Mouse (Mus musculus): ENCODE results near the gene Racgap1. TPM values are rescaled to one million over a fixed set of nuclear protein-coding genes. Genes with fewer than 3 reads are reported as not detected.
A peak's percentile ranks its signal among the peaks of the same experiment; 100 is the strongest.

Gene Racgap1
- polyA plus RNA-seq, 1 experiment from 2014 or later = 75.7 TPM

DNA sequence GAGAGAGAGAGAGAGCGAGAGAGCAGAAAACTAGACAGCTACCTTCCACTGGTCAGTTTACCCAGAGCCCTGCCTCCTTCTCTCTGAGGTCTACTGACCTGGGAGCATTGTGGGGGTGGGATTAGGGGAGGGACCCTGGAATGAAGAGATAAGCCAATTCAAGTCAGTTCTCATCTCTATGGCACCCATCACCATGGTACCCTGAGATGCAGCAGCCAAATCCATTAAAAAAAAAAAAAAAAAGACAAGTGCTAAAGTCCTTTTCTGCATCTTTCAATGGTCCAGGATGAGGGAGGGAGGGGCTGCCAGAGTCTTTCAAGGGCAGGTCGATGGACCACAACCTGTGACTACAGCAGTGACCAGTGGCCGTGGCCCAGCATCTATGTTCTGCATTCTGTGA lies 45.9 kb downstream of the Racgap1 start:
- Histone ChIP-seq H3K27me3 (replicated peaks; ENCODE audit: control insufficient read depth, insufficient read depth, low read length) (peaks cover 26% of the 10 kb centered on the region; the same call in 1 of the 2 replicates), H3K9me3 (ENCODE audit: control insufficient read depth, low read length) (no peaks in the 10 kb centered on the region), H3K27ac (replicated peaks; ENCODE audit: low read depth, low read length) (no peak overlapping the region), H3K4me1 (ENCODE audit: control insufficient read depth, insufficient read depth, low read length) (peaks cover 9% of the 10 kb centered on the region), H3K36me3 (ENCODE audit: control insufficient read depth, insufficient read depth, low read length) (no peaks in the 10 kb centered on the region), H3K9ac (ENCODE audit: low read depth, low read length) (no peak overlapping the region), H3K4me3 (ENCODE audit: low read depth, low read length) (no peak overlapping the region), H3K4me2 (ENCODE audit: low read depth, low read length) (no peak overlapping the region)
- ATAC-seq (ENCODE audit: low read depth) (no peak), DNase-seq (ENCODE audit: low spot score) (no peak)
- WGBS = 82% methylated on average over 3 of the region's 3 CpGs

DNA sequence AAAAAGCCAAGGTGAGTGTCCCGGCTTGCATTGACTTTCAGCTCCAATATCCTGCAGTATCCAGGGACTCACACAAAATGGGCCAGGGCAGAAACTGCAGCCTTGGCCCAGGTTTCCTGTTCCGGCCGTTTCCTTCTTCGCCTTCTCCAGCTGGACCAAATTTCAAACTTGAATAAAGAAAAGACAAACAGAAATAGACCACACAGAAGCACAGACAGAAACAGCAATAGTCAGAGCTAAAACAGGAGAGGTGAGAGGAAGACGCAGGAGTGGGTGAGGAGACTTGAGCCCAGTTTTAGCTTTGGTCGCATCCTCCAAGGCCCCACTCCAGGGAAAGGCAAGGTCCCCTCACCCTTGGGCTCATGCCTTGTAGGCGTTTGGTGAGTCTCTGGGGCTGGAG lies 48.2 kb downstream of the Racgap1 start:
- ATAC-seq (ENCODE audit: low read depth) (no peak), DNase-seq (ENCODE audit: low spot score) (no peak)
- peaks cover 41% of the 10 kb centered on the region for H3K27me3 ChIP-seq (replicated peaks; ENCODE audit: control insufficient read depth, insufficient read depth, low read length)
- no peak overlapping the region for H3K4me2 ChIP-seq (ENCODE audit: low read depth, low read length)
- H3K36me3 ChIP-seq (ENCODE audit: control insufficient read depth, insufficient read depth, low read length) = no peaks in the 10 kb centered on the region
- H3K9ac ChIP-seq (ENCODE audit: low read depth, low read length) = no peak overlapping the region
- H3K4me3 ChIP-seq (ENCODE audit: low read depth, low read length) = no peak overlapping the region
- WGBS = 64% methylated on average over 7 of the region's 7 CpGs
- no peaks in the 10 kb centered on the region for H3K9me3 ChIP-seq (ENCODE audit: control insufficient read depth, low read length)
- H3K27ac ChIP-seq (replicated peaks; ENCODE audit: low read depth, low read length) = no peak overlapping the region
- H3K4me1 ChIP-seq (ENCODE audit: control insufficient read depth, insufficient read depth, low read length) = peaks cover 9% of the 10 kb centered on the region

DNA sequence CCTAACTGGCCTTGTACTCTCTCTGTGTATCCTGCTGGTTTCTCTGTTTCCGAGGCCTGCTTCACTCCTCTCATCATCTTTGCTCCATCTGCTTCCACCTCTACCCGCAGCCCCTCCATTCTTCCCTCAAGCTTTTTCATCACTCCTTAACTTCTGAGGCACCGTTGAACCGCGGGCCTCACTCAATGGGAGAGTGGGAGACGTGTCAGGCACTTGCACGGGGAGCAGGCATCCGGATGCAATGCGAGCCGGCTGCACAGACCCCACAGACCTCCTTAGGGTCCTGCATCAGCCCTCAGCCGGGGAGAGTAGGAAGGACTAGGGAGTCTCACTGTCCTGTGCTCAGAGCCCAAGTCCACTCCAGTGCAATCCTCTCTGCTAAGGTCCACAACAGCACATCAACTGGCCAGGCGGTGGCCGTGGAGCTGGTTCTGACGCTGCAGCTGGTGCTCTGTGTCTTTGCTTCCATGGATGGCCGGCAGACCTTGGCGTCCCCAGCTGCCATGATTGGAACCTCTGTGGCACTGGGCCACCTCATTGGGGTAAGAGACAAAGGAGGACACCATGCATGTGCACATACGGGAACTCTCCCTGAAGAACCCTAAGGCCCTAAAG lies 49.1 kb downstream of the Racgap1 start:
- Histone ChIP-seq H3K27ac (replicated peaks; ENCODE audit: low read depth, low read length) (no peak overlapping the region), H3K4me1 (ENCODE audit: control insufficient read depth, insufficient read depth, low read length) (peaks cover 3% of the 10 kb centered on the region), H3K9ac (ENCODE audit: low read depth, low read length) (no peak overlapping the region), H3K9me3 (ENCODE audit: control insufficient read depth, low read length) (no peaks in the 10 kb centered on the region), H3K36me3 (ENCODE audit: control insufficient read depth, insufficient read depth, low read length) (no peaks in the 10 kb centered on the region), H3K27me3 (replicated peaks; ENCODE audit: control insufficient read depth, insufficient read depth, low read length) (peaks cover 48% of the 10 kb centered on the region), H3K4me2 (ENCODE audit: low read depth, low read length) (no peak overlapping the region), H3K4me3 (ENCODE audit: low read depth, low read length) (no peak overlapping the region)
- no peak for ATAC-seq (ENCODE audit: low read depth)
- no peak for DNase-seq (ENCODE audit: low spot score)
- WGBS = 61% methylated on average over 17 of the region's 17 CpGs

DNA sequence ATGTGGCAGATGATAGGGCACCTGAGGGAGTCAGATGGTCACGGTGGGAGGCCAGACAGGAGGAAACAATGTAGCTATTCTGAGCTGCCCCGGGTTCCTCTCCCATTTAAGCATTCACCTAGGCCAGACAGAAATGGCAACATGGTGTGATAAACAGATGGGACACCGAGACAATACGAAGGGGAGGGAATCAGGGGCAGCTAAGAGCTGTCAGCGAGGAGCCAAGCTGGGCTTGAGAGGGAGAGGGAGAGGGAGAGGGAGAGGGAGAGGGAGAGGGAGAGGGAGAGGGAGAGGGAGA lies 49.7 kb downstream of the Racgap1 start:
- no peak overlapping the region for H3K4me3 ChIP-seq (ENCODE audit: low read depth, low read length)
- H3K36me3 ChIP-seq (ENCODE audit: control insufficient read depth, insufficient read depth, low read length) = no peaks in the 10 kb centered on the region
- 33% methylated on average over 5 of the region's 5 CpGs for WGBS
- no peaks in the 10 kb centered on the region for H3K9me3 ChIP-seq (ENCODE audit: control insufficient read depth, low read length)
- no peak overlapping the region for H3K4me2 ChIP-seq (ENCODE audit: low read depth, low read length)
- no peak overlapping the region for H3K27ac ChIP-seq (replicated peaks; ENCODE audit: low read depth, low read length)
- no peak for ATAC-seq (ENCODE audit: low read depth)
- H3K4me1 ChIP-seq (ENCODE audit: control insufficient read depth, insufficient read depth, low read length) = no peaks in the 10 kb centered on the region
- peaks cover 50% of the 10 kb centered on the region for H3K27me3 ChIP-seq (replicated peaks; ENCODE audit: control insufficient read depth, insufficient read depth, low read length)
- 0 out of 2 replicates have a peak overlapping the region, but pooled peaks have one; percentile 14 for H3K9ac ChIP-seq (ENCODE audit: low read depth, low read length)
- DNase-seq (ENCODE audit: low spot score) = no peak

DNA sequence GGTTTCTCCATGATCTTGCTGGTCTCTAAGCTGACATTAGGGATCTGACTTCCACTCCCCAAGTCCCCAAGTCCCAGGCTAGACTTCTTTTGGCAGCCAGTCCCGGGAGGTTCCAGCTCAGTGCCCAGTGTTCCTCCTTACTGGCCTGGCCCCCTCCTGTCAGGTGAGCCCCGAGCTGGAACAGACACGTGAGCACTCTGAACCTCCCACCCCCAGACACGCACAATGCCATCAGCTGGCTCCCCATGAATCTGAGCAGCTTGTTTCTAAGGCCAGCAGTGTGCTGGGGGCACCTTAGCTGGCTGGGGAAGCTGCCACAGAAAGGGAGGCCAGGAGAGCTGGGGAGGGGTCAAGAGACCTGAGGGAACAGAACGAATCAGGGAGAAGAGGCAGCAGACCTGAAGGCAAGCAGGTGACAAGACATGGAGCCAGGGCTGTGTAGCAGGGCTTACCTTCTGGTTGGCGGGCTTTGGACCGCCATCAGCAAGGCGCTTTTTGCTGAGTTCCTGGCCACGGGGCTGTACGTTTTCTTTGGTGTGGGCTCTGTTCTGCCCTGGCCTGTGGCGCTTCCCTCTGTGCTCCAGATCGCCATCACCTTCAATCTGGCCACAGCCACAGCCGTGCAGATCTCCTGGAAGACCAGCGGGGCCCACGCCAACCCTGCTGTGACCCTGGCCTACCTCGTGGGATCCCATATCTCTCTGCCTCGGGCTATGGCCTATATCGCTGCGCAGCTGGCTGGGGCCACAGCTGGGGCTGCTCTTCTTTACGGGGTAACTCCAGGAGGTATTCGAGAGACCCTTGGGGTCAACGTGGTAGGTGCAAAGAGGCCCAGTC lies 50.3 kb downstream of the Racgap1 start, which contains the start of gene Aqp6:
TSS of gene Aqp6 (plus strand) at position 415 of the 837 bp plus-strand sequence.
- H3K4me2 ChIP-seq (ENCODE audit: low read depth, low read length) = no peak within 1 kb of the TSS
- 51% methylated on average over 19 of the region's 22 CpGs for WGBS
- no peak for DNase-seq (ENCODE audit: low spot score)
- no peak within 1 kb of the TSS for H3K27ac ChIP-seq (replicated peaks; ENCODE audit: low read depth, low read length)
- H3K9ac ChIP-seq (ENCODE audit: low read depth, low read length) = 0 out of 2 replicates have a peak within 1 kb of the TSS, but pooled peaks have one; percentile 14
- no peaks in the 10 kb centered on the region for H3K9me3 ChIP-seq (ENCODE audit: control insufficient read depth, low read length)
- H3K27me3 ChIP-seq (replicated peaks; ENCODE audit: control insufficient read depth, insufficient read depth, low read length) = peaks cover 50% of the 10 kb centered on the region
- no peaks in the 10 kb centered on the region for H3K4me1 ChIP-seq (ENCODE audit: control insufficient read depth, insufficient read depth, low read length)
- no peaks in the 10 kb centered on the region for H3K36me3 ChIP-seq (ENCODE audit: control insufficient read depth, insufficient read depth, low read length)
- ATAC-seq (ENCODE audit: low read depth) = no peak
- H3K4me3 ChIP-seq (ENCODE audit: low read depth, low read length) = no peak within 1 kb of the TSS

DNA sequence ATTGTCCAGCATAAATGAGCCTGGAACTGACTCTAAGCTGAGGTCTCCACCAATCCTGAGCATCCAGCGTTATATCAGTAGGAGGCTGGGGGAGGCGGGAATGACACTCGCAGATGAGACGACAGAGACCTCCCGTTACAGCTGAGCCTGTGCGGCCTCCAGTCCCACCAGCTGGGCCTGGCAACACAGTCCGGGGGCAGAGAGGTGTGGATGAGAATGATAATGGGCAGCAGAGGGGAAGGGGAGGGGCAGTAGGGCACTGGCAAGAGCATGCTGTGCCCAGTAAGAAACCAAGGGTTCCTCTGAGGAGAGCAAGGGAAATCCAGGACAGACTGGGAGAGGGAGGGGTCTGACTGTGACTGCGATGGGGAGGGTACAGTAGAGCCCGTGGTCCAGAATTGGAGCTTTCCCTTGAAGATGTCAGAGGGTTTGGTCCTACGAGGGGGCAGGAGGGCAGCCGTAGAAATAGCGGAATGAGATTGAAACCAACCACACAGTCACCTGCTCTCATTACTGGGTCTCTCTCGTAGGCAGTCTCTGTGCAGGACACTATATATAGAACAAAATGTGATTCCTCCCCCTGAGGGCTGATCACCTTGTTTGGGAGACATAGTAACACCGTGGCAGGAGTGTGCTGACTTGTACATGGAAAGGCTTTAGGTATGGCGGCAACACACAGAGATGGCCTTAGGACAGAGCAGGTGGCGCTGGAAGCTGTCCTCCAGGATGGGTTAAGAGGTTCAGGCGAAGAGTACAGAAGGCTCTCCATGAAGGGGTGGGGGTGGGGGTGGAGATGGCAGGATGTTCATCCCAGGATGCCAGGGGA lies 52.0 kb downstream of the Racgap1 start:
- Histone ChIP-seq H3K27ac (replicated peaks; ENCODE audit: low read depth, low read length) (no peak overlapping the region), H3K4me1 (ENCODE audit: control insufficient read depth, insufficient read depth, low read length) (no peaks in the 10 kb centered on the region), H3K9ac (ENCODE audit: low read depth, low read length) (0 out of 2 replicates have a peak overlapping the region, but pooled peaks have one; percentile 5), H3K4me3 (ENCODE audit: low read depth, low read length) (no peak overlapping the region), H3K4me2 (ENCODE audit: low read depth, low read length) (no peak overlapping the region), H3K27me3 (replicated peaks; ENCODE audit: control insufficient read depth, insufficient read depth, low read length) (peaks cover 59% of the 10 kb centered on the region), H3K36me3 (ENCODE audit: control insufficient read depth, insufficient read depth, low read length) (no peaks in the 10 kb centered on the region), H3K9me3 (ENCODE audit: control insufficient read depth, low read length) (no peaks in the 10 kb centered on the region)
- 57% methylated on average over 17 of the region's 17 CpGs for WGBS
- ATAC-seq (ENCODE audit: low read depth) = no peak
- DNase-seq (ENCODE audit: low spot score) = no peak

DNA sequence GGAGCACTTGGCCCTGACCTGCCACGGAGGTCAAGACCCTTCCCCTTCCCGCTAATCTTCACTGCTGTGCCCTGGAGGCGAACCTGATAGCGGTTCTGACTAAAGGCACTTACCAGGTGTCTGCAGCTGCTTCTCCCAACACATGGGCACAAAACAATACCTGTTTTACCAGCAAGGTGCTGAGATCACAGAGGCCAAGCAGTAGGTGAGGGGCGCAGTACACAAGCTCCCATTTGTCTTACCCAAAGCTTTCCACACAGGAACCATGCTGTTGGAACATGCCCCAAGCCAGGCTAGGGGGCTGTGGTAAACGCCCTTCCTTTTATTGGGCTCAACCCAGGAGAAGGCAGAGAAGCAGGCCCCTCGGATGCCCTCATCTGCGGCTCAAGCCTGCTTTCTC lies 53.9 kb downstream of the Racgap1 start:
- no peak overlapping the region for H3K4me3 ChIP-seq (ENCODE audit: low read depth, low read length)
- no peak overlapping the region for H3K9ac ChIP-seq (ENCODE audit: low read depth, low read length)
- H3K27me3 ChIP-seq (replicated peaks; ENCODE audit: control insufficient read depth, insufficient read depth, low read length) = peaks cover 66% of the 10 kb centered on the region
- no peaks in the 10 kb centered on the region for H3K4me1 ChIP-seq (ENCODE audit: control insufficient read depth, insufficient read depth, low read length)
- DNase-seq (ENCODE audit: low spot score) (no peak), ATAC-seq (ENCODE audit: low read depth) (no peak)
- no peak overlapping the region for H3K27ac ChIP-seq (replicated peaks; ENCODE audit: low read depth, low read length)
- H3K4me2 ChIP-seq (ENCODE audit: low read depth, low read length) = no peak overlapping the region
- no peaks in the 10 kb centered on the region for H3K9me3 ChIP-seq (ENCODE audit: control insufficient read depth, low read length)
- no peaks in the 10 kb centered on the region for H3K36me3 ChIP-seq (ENCODE audit: control insufficient read depth, insufficient read depth, low read length)
- WGBS = 41% methylated on average over 8 of the region's 8 CpGs

DNA sequence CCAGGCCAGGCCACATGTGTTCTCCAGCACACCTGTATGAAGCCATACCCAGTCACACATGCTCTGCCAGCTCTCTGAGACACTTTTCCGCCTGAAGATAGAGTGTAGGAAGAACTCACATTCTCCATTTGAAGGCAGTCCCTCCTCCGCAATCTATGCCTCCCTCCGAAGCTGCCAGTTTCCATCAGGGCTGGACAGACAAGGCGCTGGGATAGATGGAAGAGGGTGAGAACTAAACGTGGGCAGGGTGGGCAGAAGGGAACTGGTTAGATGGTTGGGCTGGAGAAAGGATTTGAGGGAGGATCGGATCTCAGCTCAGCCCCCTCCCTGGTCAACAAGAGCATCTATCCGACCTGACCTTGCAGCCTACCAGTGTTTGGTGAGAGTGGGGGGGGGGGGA lies 54.6 kb downstream of the Racgap1 start:
- no peaks in the 10 kb centered on the region for H3K36me3 ChIP-seq (ENCODE audit: control insufficient read depth, insufficient read depth, low read length)
- H3K27ac ChIP-seq (replicated peaks; ENCODE audit: low read depth, low read length) = no peak overlapping the region
- DNase-seq (ENCODE audit: low spot score) (no peak), ATAC-seq (ENCODE audit: low read depth) (no peak)
- no peak overlapping the region for H3K4me3 ChIP-seq (ENCODE audit: low read depth, low read length)
- peaks cover 74% of the 10 kb centered on the region for H3K27me3 ChIP-seq (replicated peaks; ENCODE audit: control insufficient read depth, insufficient read depth, low read length)
- no peaks in the 10 kb centered on the region for H3K9me3 ChIP-seq (ENCODE audit: control insufficient read depth, low read length)
- H3K9ac ChIP-seq (ENCODE audit: low read depth, low read length) = no peak overlapping the region
- WGBS = 55% methylated on average over 7 of the region's 7 CpGs
- H3K4me2 ChIP-seq (ENCODE audit: low read depth, low read length) = no peak overlapping the region
- H3K4me1 ChIP-seq (ENCODE audit: control insufficient read depth, insufficient read depth, low read length) = no peaks in the 10 kb centered on the region

Measured in embryonic facial prominence, embryonic 14.5 days (tissue).